Mouse (Mus musculus) myocyte (in vitro differentiated cells): ENCODE data around the gene Fez2.

ENCODE experiments used
- CEBPB ChIP-seq: IDR thresholded peaks from 2 replicates; pipeline ENCODE4 v1.6.1; 2011; ENCODE audit warnings: mild to moderate bottlenecking, moderate library complexity; ENCODE audit not compliant: poor library complexity, insufficient read depth, severe bottlenecking
- E2F4 ChIP-seq: IDR thresholded peaks from one replicate; pipeline ENCODE4 v1.6.1; 2011; ENCODE audit warnings: mild to moderate bottlenecking, control low read depth, moderate library complexity; ENCODE audit not compliant: insufficient read depth
- MYOG ChIP-seq, 3 experiments: IDR thresholded peaks; one replicate each; pipeline ENCODE4 v1.6.1; 2011; ENCODE audit warnings: control low read depth in 2 of 3, low read depth in 2 of 3, mild to moderate bottlenecking in 2 of 3; ENCODE audit not compliant: insufficient read length in 2 of 3, control insufficient read depth in 1 of 3, insufficient read depth in 1 of 3
- POLR2A ChIP-seq: IDR thresholded peaks from one replicate; pipeline ENCODE4 v1.6.1; 2011; ENCODE audit warnings: low read depth, mild to moderate bottlenecking, control low read depth, moderate library complexity; ENCODE audit not compliant: insufficient read length
- POLR2AphosphoS2 ChIP-seq: IDR thresholded peaks from one replicate; pipeline ENCODE4 v1.6.1; 2011; ENCODE audit warnings: low read depth, control low read depth; ENCODE audit not compliant: insufficient read length
- USF1 ChIP-seq: IDR thresholded peaks from one replicate; pipeline ENCODE4 v1.6.1; 2011; ENCODE audit warnings: low read depth, mild to moderate bottlenecking, control low read depth, moderate library complexity

- TF ChIP-seq POLR2A, result no peak
- TF ChIP-seq POLR2AphosphoS2, result no peak
- no peak for TF ChIP-seq USF1
- TF ChIP-seq E2F4, result no peak
- TF ChIP-seq MYOG (IDR thresholded peaks at IDR 0.05; ENCODE audit: control insufficient read depth in 1 of 3, insufficient read depth in 1 of 3, insufficient read length in 2 of 3, low read depth in 2 of 3), result no peak
- no peak for TF ChIP-seq CEBPB
Observed at GRCm38 (mm10) chr17:78454189-78454977, 36.4 kb upstream of the Fez2 start.
